Mouse (Mus musculus): Measurements from ENCODE around the gene Brca1.

GRCm38 (mm10) chr11:101462141-101462540 lies 89.6 kb downstream of the Brca1 start:
- TF ChIP-seq CTCF (IDR thresholded peaks at IDR 0.05; ENCODE audit: control insufficient read depth, insufficient read depth, low read length) = no peak
- 0 out of 2 replicates have a peak, but pooled peaks have one; percentile 3 for TF ChIP-seq POLR2A (IDR thresholded peaks at IDR 0.05; ENCODE audit: borderline replicate concordance, control insufficient read depth, low read depth, low read length)
